Mouse (Mus musculus) heart, postnatal 36 days (tissue): Measurements from ENCODE around the gene Ang2. TPM values are rescaled to one million over a fixed set of nuclear protein-coding genes. Genes with fewer than 3 reads are reported as not detected.

Experiments
- DNase-seq, 2 experiments: peaks; one replicate each; pipeline ENCODE4 v3.0.0; 2021 to 2022
- intact Hi-C: fragments of 180-260 bp; cut with DNase I; formaldehyde crosslinking; loops from one replicate; pipeline ENCODE4 v1.15.1; 2025
- total RNA-seq, 2 experiments: library from RNA; stranded (reverse); gene quantifications; 2 replicates each; pipeline ENCODE4 v1.2.3; 2021

Ang2 gene
- total RNA-seq, 2 experiments from 2014 or later = not detected

GRCm38 (mm10) chr14:51156056-51156735 is 42.8 kb downstream of the Ang2 start:
- intact Hi-C loops = no loop called here
- no peak for DNase-seq

DNA sequence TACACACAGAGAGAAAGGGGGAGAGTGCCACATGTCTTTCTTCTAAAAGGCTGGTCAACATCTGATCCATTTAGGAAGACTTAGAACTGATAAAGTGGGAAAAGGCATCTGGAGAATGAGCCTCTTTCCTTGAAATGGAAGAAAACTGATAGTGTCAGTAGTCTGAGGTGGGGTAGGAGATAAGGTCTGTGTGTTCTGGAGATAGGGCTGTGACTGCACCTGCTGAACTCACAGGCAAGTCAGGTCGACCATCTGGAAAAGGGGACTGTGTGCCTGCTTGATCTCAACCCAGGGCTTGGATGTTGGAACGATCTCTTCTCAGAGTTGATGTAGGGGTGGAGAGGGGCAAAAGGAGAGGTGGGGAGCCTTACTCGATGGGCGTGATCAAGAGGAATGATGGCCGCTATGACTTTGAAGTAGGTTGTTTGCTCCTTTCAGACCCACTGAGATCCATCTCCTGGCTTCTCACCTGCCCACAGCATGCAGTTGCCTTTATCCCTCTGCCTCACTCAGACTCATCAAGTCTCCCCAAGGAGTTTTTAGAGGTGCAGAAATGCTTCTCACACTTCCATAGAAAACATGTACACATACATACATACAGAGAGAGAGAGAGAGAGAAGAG is 46.6 kb downstream of the Ang2 start:
- intact Hi-C loops = no loop called here
- DNase-seq = no peak

GRCm38 (mm10) chr14:51150206-51150831 is 48.6 kb downstream of the Ang2 start:
- intact Hi-C loops = no loop called here
- no peak for DNase-seq

DNA sequence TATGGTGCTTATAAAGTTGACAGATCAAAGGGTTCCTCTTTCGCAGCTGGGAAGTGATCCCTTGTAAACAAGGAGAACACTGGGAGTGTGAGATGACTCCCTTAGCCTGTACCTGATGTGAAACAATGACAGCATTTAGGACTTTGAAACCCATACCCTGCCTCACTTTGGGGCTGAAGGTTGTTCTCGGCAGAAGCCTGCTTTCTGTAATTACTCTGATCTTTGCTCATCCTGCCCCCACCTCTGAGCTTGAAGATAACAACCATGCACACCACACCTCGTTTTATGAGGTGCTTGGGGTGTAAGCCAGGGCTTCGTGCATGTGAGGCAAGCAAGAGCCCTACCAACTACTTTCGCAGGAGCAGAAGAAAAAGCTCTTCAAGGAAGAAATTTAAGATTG is 49.8 kb downstream of the Ang2 start:
- intact Hi-C loops = no loop called here
- DNase-seq = no peak

DNA sequence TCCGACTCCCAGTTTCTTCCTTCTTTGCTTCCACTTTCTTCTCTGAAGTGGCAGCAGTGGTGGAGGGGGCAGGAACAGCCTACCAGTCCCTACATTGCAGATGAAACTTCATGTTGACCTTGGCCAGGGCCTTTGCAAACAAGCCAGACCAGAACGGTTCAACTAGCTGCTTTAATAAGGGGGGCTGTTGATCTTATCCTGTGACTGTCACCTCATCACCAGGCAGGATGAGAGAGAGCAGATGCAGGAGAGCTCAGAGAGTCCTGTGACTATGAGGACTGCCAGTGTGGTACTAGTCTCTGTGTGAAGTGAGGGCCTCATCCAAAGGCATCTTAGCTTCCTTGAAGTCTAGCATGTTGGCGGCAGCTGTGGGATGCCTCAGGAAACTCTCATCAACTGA is 50.9 kb downstream of the Ang2 start:
- no peak for DNase-seq
- intact Hi-C loops = no loop called here

DNA sequence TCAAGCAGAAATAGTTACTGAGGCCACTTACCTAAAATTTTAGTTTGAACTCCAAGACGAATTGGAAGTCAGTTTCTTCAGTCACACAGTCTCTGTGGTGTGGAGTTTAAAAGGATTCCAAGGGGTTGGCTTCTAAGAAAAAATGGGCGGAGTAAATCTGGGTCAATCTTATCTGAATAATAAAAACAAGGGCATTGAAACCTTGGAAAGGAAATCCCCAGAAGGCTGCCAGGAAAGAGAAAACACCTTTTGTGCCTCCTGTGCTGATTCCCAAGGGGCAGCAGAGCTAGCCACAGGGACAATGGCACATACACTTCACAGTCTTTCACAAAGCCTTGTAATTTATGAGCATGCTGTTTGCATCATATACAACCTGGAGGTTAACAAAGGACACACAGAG is 52.3 kb downstream of the Ang2 start, which contains the start of gene Rnase1:
Gene Rnase1 (minus strand): TSS at position 101 of the 400 bp plus-strand sequence.
- intact Hi-C loops = no loop called here
- DNase-seq = no peak

DNA sequence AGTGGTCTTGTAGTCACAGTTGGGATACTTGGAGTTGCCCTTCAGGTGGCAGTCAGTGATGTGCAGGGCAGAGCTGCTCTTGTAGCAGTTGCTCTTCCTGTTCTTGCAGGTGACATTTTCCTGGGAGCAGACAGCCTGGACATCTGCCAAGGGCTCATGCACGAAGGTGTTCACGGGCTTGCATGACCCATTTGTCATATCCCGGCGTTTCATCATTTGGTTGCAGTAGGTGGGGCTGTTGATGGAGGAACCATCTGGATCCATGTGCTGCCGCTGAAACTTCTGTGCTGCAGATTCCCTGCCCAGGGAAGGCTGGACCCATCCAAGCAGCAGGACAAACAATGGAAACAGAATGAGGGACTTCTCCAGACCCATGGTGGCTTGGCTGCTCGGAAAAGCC is 53.4 kb downstream of the Ang2 start:
- DNase-seq = no peak
- intact Hi-C loops = no loop called here

Other genes starting within 250 kb of the Ang2 start
- gene Pnp2, start 243.2 kb downstream of the Ang2 start, total RNA-seq = under 1 TPM; 0.22 to 0.65 TPM
- under 1 TPM; 0.22 to 0.25 TPM for gene Rnase10, start 191.4 kb downstream of the Ang2 start, total RNA-seq
- gene Rnase9, start 157.3 kb downstream of the Ang2 start, total RNA-seq = not detected
- not detected for gene Rnase11, start 149.0 kb downstream of the Ang2 start, total RNA-seq
- not detected for gene Rnase12, start 141.5 kb downstream of the Ang2 start, total RNA-seq
- not detected for gene Olfr750, start 124.7 kb downstream of the Ang2 start, total RNA-seq
- gene Rnase4, start 108.1 kb downstream of the Ang2 start, total RNA-seq = 10 to 100 TPM; 58.7 to 61.0 TPM
- 1 to 10 TPM; 7.7 to 9.5 TPM for gene Ang, start 108.0 kb downstream of the Ang2 start, total RNA-seq
- not detected for gene Eddm3b, start 84.7 kb downstream of the Ang2 start, total RNA-seq
- gene Rnase6, start 75.2 kb downstream of the Ang2 start, total RNA-seq = under 1 TPM; 0.28 to 0.87 TPM
- gene Rnase1, start 52.4 kb downstream of the Ang2 start, total RNA-seq = 1 to 10 TPM in 1 of 2 experiments, under 1 TPM in 1; 0.80 to 1.1 TPM
- not detected for gene Rnase2b, start 36.9 kb downstream of the Ang2 start, total RNA-seq
- not detected for gene Ear14, start 4.2 kb upstream of the Ang2 start, total RNA-seq
- 1 to 10 TPM in 1 of 2 experiments, under 1 TPM in 1; 0.81 to 1.4 TPM for gene Rnase2a, start 57.0 kb upstream of the Ang2 start, total RNA-seq
- gene Gm7247, start 162.6 kb upstream of the Ang2 start, total RNA-seq = not detected
- not detected for gene Vmn2r88, start 211.7 kb upstream of the Ang2 start, total RNA-seq